Mouse (Mus musculus): ENCODE measurements around the gene Zmat1. TPM values are rescaled to one million over a fixed set of nuclear protein-coding genes. Genes with fewer than 3 reads are reported as not detected.
"Not testable (repeated sequence)": the region's sequence is repeated elsewhere in the genome, so short reads cannot be mapped to it uniquely, and the experiment has no call there.

The Zmat1 gene
- 6.6 and 7.2 TPM in 2 replicates for polyA plus RNA-seq (2014; fragmentation: Nextera tagmentation; extraction: Ambion mirVana)

GRCm38 (mm10) chrX:135008720-135009470 is at the start of gene Zmat1:
Zmat1 (minus strand) TSS chrX:135009209.
- ATAC-seq (replicated peaks; ENCODE audit: low FRiP score), result peak; percentile 98
- DNase-seq (ENCODE audit: low spot score), result peak; percentile 89
- Histone ChIP-seq H3K9ac (ENCODE audit: low read length) (peak within 1 kb of the TSS; percentile 69), H3K9me3 (ENCODE audit: control insufficient read depth, low read length) (no peaks in the 10 kb centered on the region), H3K36me3 (ENCODE audit: control insufficient read depth, insufficient read depth, low read length) (no peaks in the 10 kb centered on the region), H3K27me3 (ENCODE audit: control insufficient read depth, insufficient read depth, low read length) (peaks cover 8% of the 10 kb centered on the region), H3K4me2 (ENCODE audit: low read depth, low read length, severe bottlenecking) (peak within 1 kb of the TSS; percentile 43), H3K4me3 (ENCODE audit: low read depth, low read length) (peak within 1 kb of the TSS; percentile 51), H3K27ac (ENCODE audit: low read depth, low read length) (peak within 1 kb of the TSS; percentile 84), H3K4me1 (replicated peaks; ENCODE audit: control insufficient read depth, insufficient read depth, low read length) (no peaks in the 10 kb centered on the region)
- WGBS, result 25% methylated on average over 42 of the region's 65 CpGs

- not testable (repeated sequence) for H3K36me3 ChIP-seq (ENCODE audit: control insufficient read depth, insufficient read depth, low read length); H3K9me3 ChIP-seq (ENCODE audit: control insufficient read depth, low read length); H3K4me3 ChIP-seq (ENCODE audit: low read depth, low read length); H3K4me2 ChIP-seq (ENCODE audit: low read depth, low read length, severe bottlenecking); ATAC-seq (replicated peaks; ENCODE audit: low FRiP score); DNase-seq (ENCODE audit: low spot score); H3K27ac ChIP-seq (ENCODE audit: low read depth, low read length); H3K4me1 ChIP-seq (replicated peaks; ENCODE audit: control insufficient read depth, insufficient read depth, low read length); H3K9ac ChIP-seq (ENCODE audit: low read length); H3K27me3 ChIP-seq (ENCODE audit: control insufficient read depth, insufficient read depth, low read length)
- WGBS, result 64% methylated on average over 1 of the region's 1 CpGs
Observed at GRCm38 (mm10) chrX:135053939-135054338, 44.9 kb upstream of the Zmat1 start.

- H3K9ac ChIP-seq (ENCODE audit: low read length), result no peak overlapping the region; the same call in 1 of the 2 replicates
- H3K27me3 ChIP-seq (ENCODE audit: control insufficient read depth, insufficient read depth, low read length), result peaks cover 9% of the 10 kb centered on the region; the same call in 1 of the 2 replicates
- peak overlapping the region; percentile 48 for H3K4me2 ChIP-seq (ENCODE audit: low read depth, low read length, severe bottlenecking)
- no peak overlapping the region for H3K27ac ChIP-seq (ENCODE audit: low read depth, low read length)
- H3K4me3 ChIP-seq (ENCODE audit: low read depth, low read length), result peak overlapping the region; percentile 19; the same call in 1 of the 2 replicates
- 23% methylated on average over 24 of the region's 24 CpGs for WGBS
- DNase-seq (ENCODE audit: low spot score) (peak; percentile 49), ATAC-seq (replicated peaks; ENCODE audit: low FRiP score) (no peak)
- H3K4me1 ChIP-seq (replicated peaks; ENCODE audit: control insufficient read depth, insufficient read depth, low read length), result no peaks in the 10 kb centered on the region
- no peaks in the 10 kb centered on the region for H3K36me3 ChIP-seq (ENCODE audit: control insufficient read depth, insufficient read depth, low read length)
- H3K9me3 ChIP-seq (ENCODE audit: control insufficient read depth, low read length), result no peaks in the 10 kb centered on the region
Observed at GRCm38 (mm10) chrX:135035962-135036375, 27.0 kb upstream of the Zmat1 start.

- Histone ChIP-seq H3K27ac (ENCODE audit: low read depth, low read length) (no peak overlapping the region), H3K27me3 (ENCODE audit: control insufficient read depth, insufficient read depth, low read length) (peaks cover 2% of the 10 kb centered on the region; the same call in 1 of the 2 replicates)
- WGBS, result 84% methylated on average over 9 of the region's 9 CpGs
Observed at GRCm38 (mm10) chrX:135025135-135025534, 16.1 kb upstream of the Zmat1 start.

GRCm38 (mm10) chrX:135011381-135011780 is 2.4 kb upstream of the Zmat1 start:
- Histone ChIP-seq H3K4me1 (replicated peaks; ENCODE audit: control insufficient read depth, insufficient read depth, low read length) (no peaks in the 10 kb centered on the region), H3K9ac (ENCODE audit: low read length) (no peak overlapping the region), H3K4me2 (ENCODE audit: low read depth, low read length, severe bottlenecking) (no peak overlapping the region), H3K4me3 (ENCODE audit: low read depth, low read length) (no peak overlapping the region), H3K9me3 (ENCODE audit: control insufficient read depth, low read length) (no peaks in the 10 kb centered on the region), H3K27me3 (ENCODE audit: control insufficient read depth, insufficient read depth, low read length) (peaks cover 4% of the 10 kb centered on the region), H3K36me3 (ENCODE audit: control insufficient read depth, insufficient read depth, low read length) (no peaks in the 10 kb centered on the region), H3K27ac (ENCODE audit: low read depth, low read length) (no peak overlapping the region)
- DNase-seq (ENCODE audit: low spot score) (no peak), ATAC-seq (replicated peaks; ENCODE audit: low FRiP score) (no peak)
- 72% methylated on average over 3 of the region's 3 CpGs for WGBS

More at GRCm38 (mm10) chrX:135025135-135025534, 16.1 kb upstream of the Zmat1 start:
- no peak for DNase-seq (ENCODE audit: low spot score)
- H3K9me3 ChIP-seq (ENCODE audit: control insufficient read depth, low read length), result no peaks in the 10 kb centered on the region
- ATAC-seq (replicated peaks; ENCODE audit: low FRiP score), result no peak
- H3K4me3 ChIP-seq (ENCODE audit: low read depth, low read length), result no peak overlapping the region
- H3K4me2 ChIP-seq (ENCODE audit: low read depth, low read length, severe bottlenecking), result no peak overlapping the region
- no peak overlapping the region for H3K9ac ChIP-seq (ENCODE audit: low read length)
- H3K36me3 ChIP-seq (ENCODE audit: control insufficient read depth, insufficient read depth, low read length), result no peaks in the 10 kb centered on the region
- H3K4me1 ChIP-seq (replicated peaks; ENCODE audit: control insufficient read depth, insufficient read depth, low read length), result no peaks in the 10 kb centered on the region

GRCm38 (mm10) chrX:135009471-135009815 is 434 bp upstream of the Zmat1 start:
- DNase-seq (ENCODE audit: low spot score) (no peak), ATAC-seq (replicated peaks; ENCODE audit: low FRiP score) (no peak)
- H3K9me3 ChIP-seq (ENCODE audit: control insufficient read depth, low read length), result no peaks in the 10 kb centered on the region
- peak overlapping the region; percentile 40; the same call in 1 of the 2 replicates for H3K4me2 ChIP-seq (ENCODE audit: low read depth, low read length, severe bottlenecking)
- peak overlapping the region; percentile 51; the same call in 1 of the 2 replicates for H3K4me3 ChIP-seq (ENCODE audit: low read depth, low read length)
- H3K4me1 ChIP-seq (replicated peaks; ENCODE audit: control insufficient read depth, insufficient read depth, low read length), result no peaks in the 10 kb centered on the region
- peaks cover 6% of the 10 kb centered on the region for H3K27me3 ChIP-seq (ENCODE audit: control insufficient read depth, insufficient read depth, low read length)
- 32% methylated on average over 6 of the region's 6 CpGs for WGBS
- peak overlapping the region; percentile 41; the same call in 1 of the 2 replicates for H3K9ac ChIP-seq (ENCODE audit: low read length)
- peak overlapping the region; percentile 41; the same call in 1 of the 2 replicates for H3K27ac ChIP-seq (ENCODE audit: low read depth, low read length)
- H3K36me3 ChIP-seq (ENCODE audit: control insufficient read depth, insufficient read depth, low read length), result no peaks in the 10 kb centered on the region

GRCm38 (mm10) chrX:135008021-135008420 is 988 bp downstream of the Zmat1 start:
- no peaks in the 10 kb centered on the region for H3K9me3 ChIP-seq (ENCODE audit: control insufficient read depth, low read length)
- WGBS, result 38% methylated on average over 5 of the region's 5 CpGs
- H3K4me3 ChIP-seq (ENCODE audit: low read depth, low read length), result peak overlapping the region; percentile 51
- no peak overlapping the region for H3K27ac ChIP-seq (ENCODE audit: low read depth, low read length)
- ATAC-seq (replicated peaks; ENCODE audit: low FRiP score) (no peak), DNase-seq (ENCODE audit: low spot score) (no peak)
- H3K36me3 ChIP-seq (ENCODE audit: control insufficient read depth, insufficient read depth, low read length), result no peaks in the 10 kb centered on the region
- peaks cover 8% of the 10 kb centered on the region for H3K27me3 ChIP-seq (ENCODE audit: control insufficient read depth, insufficient read depth, low read length)
- H3K9ac ChIP-seq (ENCODE audit: low read length), result no peak overlapping the region
- H3K4me1 ChIP-seq (replicated peaks; ENCODE audit: control insufficient read depth, insufficient read depth, low read length), result no peaks in the 10 kb centered on the region
- H3K4me2 ChIP-seq (ENCODE audit: low read depth, low read length, severe bottlenecking), result peak overlapping the region; percentile 43

- WGBS, result 90% methylated on average over 19 of the region's 19 CpGs
- no peak within 1 kb of the TSS for H3K27ac ChIP-seq (ENCODE audit: low read depth, low read length)
- ATAC-seq (replicated peaks; ENCODE audit: low FRiP score), result no peak
- peaks cover 4% of the 10 kb centered on the region for H3K27me3 ChIP-seq (ENCODE audit: control insufficient read depth, insufficient read depth, low read length)
- no peak for DNase-seq (ENCODE audit: low spot score)
- no peaks in the 10 kb centered on the region for H3K36me3 ChIP-seq (ENCODE audit: control insufficient read depth, insufficient read depth, low read length)
- peak within 1 kb of the TSS; percentile 22 for H3K4me3 ChIP-seq (ENCODE audit: low read depth, low read length)
- H3K9ac ChIP-seq (ENCODE audit: low read length), result peak within 1 kb of the TSS; percentile 29; the same call in 1 of the 2 replicates
- peak within 1 kb of the TSS; percentile 40; the same call in 1 of the 2 replicates for H3K4me2 ChIP-seq (ENCODE audit: low read depth, low read length, severe bottlenecking)
- no peaks in the 10 kb centered on the region for H3K9me3 ChIP-seq (ENCODE audit: control insufficient read depth, low read length)
- no peaks in the 10 kb centered on the region for H3K4me1 ChIP-seq (replicated peaks; ENCODE audit: control insufficient read depth, insufficient read depth, low read length)
Observed at GRCm38 (mm10) chrX:134964546-134964945, 44.5 kb downstream of the Zmat1 start, which contains the start of gene Nxf2. Nxf2 (minus strand) TSS chrX:134964754.
